Mouse (Mus musculus): ENCODE measurements around the gene Pop5. TPM values are rescaled to one million over a fixed set of nuclear protein-coding genes. Genes with fewer than 3 reads are reported as not detected.

The Pop5 gene
- total RNA-seq, 2 experiments from 2014 or later = 31.5 to 35.5 TPM

GRCm38 (mm10) chr5:115280050-115280687, 44.5 kb downstream of the Pop5 start:
- intact Hi-C loops (cut with DNase I) = loop anchor here (2.0 kb wide), 1 partner anchor 21 kb away; the partner anchor contains the start of gene Dynll1
- DNase-seq = no peak

GRCm38 (mm10) chr5:115284735-115285134, 49.1 kb downstream of the Pop5 start:
- intact Hi-C loops (cut with DNase I) = no loop called here

GRCm38 (mm10) chr5:115294173-115294572, 58.5 kb downstream of the Pop5 start:
- DNase-seq = no peak
- intact Hi-C loops (cut with DNase I) = no loop called here

More at GRCm38 (mm10) chr5:115284735-115285134, 49.1 kb downstream of the Pop5 start:
- no peak for DNase-seq

Other genes with a start within 250 kb of the Pop5 start
- gene Sppl3, start 224.7 kb upstream of the Pop5 start, total RNA-seq (2021) = 10 to 100 TPM; 33.0 to 35.8 TPM
- gene Gm10401, start 137.5 kb upstream of the Pop5 start, total RNA-seq (2021) = not detected
- 100 to 1,000 TPM; 203 to 239 TPM for gene Acads, start 116.5 kb upstream of the Pop5 start, total RNA-seq (2021)
- gene Unc119b, start 100.9 kb upstream of the Pop5 start, total RNA-seq (2021) = 10 to 100 TPM; 17.7 to 21.3 TPM
- gene Mlec, start 77.7 kb upstream of the Pop5 start, total RNA-seq (2021) = 10 to 100 TPM; 73.4 to 93.0 TPM
- 1 to 10 TPM; 1.8 to 3.2 TPM for gene Cabp1, start 41.5 kb upstream of the Pop5 start, total RNA-seq (2021)
- gene Rnf10, start 37.1 kb downstream of the Pop5 start, total RNA-seq (2021) = 100 to 1,000 TPM; 378 to 424 TPM
- gene Coq5, start 43.8 kb downstream of the Pop5 start, total RNA-seq (2021) = 100 to 1,000 TPM; 137 to 167 TPM
- 10 to 100 TPM; 71.9 to 88.5 TPM for gene Dynll1, start 65.2 kb downstream of the Pop5 start, total RNA-seq (2021)
- 10 to 100 TPM; 16.0 to 18.1 TPM for gene Srsf9, start 91.3 kb downstream of the Pop5 start, total RNA-seq (2021)
- 10 to 100 TPM; 17.6 to 18.6 TPM for gene Gatc, start 105.3 kb downstream of the Pop5 start, total RNA-seq (2021)
- gene Triap1, start 105.4 kb downstream of the Pop5 start, total RNA-seq (2021) = 10 to 100 TPM; 22.8 to 27.6 TPM
- 100 to 1,000 TPM; 253 to 261 TPM for gene Cox6a1, start 113.1 kb downstream of the Pop5 start, total RNA-seq (2021)
- 1 to 10 TPM in 1 of 2 experiments, under 1 TPM in 1; 0.92 to 1.2 TPM for gene Msi1, start 193.8 kb downstream of the Pop5 start, total RNA-seq (2021)
- gene Pla2g1b, start 230.4 kb downstream of the Pop5 start, total RNA-seq (2021) = not detected
- gene Sirt4, start 248.9 kb downstream of the Pop5 start, total RNA-seq (2021) = 10 to 100 TPM; 17.9 to 18.1 TPM

All from heart, postnatal 36 days (tissue).